Mouse (Mus musculus) brain, adult 2 months (tissue): ENCODE results near the gene Fcgr1.
"Not testable (repeated sequence)": the region's sequence is repeated elsewhere in the genome, so short reads cannot be mapped to it uniquely, and the experiment has no call there.

ENCODE experiments used
- DNase-seq: peaks from one replicate; pipeline ENCODE4 v3.0.0; 2011; ENCODE audit warnings: low read depth, low spot score

Fcgr1 gene

DNA sequence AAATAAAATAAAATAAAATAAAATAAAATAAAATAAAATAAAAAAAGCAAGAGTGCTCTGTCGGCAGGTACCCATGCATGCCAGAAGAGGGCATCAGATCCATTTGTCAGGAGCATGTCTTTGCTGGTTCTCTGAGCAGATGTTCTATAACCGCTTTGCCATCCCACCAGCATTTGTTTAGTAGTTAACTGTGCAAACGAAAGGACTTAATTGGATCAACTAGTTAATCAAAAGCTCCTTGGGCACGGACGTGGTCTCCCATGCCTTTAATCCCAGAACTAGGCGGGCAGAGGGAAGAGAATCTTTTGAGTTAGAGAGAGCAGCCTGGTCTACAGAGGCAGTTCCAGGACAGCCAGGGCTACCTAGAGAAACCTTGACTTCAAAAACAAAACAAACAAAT lies 33.4 kb upstream of the Fcgr1 start:
- DNase-seq: peak; percentile 67

DNA sequence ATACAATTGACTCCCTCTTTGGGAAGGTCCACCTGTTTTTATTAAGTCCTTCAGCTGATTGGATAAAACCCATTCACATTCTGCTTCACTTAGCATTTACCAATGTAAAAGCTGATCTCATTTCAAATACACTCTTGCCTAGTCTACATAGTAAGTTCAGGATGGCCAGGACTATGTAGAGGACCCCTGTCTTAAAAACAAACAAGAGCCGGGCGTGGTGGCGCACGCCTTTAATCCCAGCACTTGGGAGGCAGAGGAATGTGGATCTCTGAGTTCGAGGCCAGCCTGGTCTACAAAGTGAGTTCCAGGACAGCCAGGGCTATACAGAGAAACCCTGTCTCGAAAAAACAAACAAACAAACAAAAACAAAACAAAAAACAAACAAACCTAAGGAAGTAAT lies 30.0 kb upstream of the Fcgr1 start:
- DNase-seq: not testable (repeated sequence)

DNA sequence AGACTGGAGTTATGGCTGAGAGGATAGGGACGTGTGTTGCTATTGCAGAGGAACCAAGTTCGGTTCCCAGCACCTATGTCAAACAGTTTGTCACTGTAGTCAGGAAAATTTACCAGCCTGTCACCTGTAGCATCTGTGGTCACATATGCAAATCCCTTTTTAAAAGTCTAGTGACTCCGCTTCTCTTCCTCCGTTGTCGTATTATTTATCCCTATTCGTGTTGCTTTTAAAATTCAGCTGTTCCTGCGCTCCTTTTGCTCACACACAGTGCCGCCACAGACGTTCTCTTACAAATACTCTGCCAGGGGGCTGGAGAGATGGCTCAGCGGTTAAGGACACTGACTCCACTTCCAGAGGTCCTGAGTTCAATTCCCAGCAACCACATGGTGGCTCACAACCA lies 28.8 kb upstream of the Fcgr1 start:
- no peak for DNase-seq

DNA sequence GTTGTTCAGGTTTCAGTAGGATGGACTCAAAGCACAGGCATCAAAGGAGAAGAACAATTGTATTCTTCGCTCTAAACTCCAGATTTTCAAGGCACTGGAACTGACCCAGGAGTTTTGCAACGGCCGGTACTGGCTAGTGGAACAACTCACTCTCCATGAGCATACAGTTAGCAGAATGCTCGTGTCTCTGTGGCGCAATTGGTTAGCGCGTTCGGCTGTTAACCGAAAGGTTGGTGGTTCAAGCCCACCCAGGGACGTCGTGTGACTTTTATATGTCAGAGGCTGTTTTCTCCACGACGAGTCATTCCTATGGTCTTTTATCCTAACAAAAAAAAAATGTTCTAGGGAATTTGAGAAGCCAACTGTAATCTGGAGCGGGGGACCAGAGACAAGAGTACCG lies 28.1 kb upstream of the Fcgr1 start:
- DNase-seq: no peak

DNA sequence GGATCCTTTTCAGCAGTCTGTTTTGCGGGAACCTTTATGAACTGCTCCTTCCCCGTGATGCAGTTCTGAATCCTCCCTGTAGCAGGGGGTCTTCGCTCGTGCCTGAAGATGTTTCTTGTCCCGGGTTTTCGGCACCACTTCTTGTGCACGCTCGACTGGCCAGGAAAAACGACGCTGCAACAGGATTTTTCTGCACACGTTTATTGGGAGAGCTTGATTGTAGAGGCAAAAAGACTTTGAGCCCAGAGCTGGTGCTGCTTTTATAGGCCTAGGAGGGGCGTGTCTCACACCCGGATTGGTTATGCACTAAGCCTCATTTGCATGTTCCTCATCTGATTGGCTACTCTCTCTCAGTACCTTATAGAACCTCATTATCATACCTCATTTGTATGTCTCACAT lies 26.2 kb upstream of the Fcgr1 start:
- not testable (repeated sequence) for DNase-seq

DNA sequence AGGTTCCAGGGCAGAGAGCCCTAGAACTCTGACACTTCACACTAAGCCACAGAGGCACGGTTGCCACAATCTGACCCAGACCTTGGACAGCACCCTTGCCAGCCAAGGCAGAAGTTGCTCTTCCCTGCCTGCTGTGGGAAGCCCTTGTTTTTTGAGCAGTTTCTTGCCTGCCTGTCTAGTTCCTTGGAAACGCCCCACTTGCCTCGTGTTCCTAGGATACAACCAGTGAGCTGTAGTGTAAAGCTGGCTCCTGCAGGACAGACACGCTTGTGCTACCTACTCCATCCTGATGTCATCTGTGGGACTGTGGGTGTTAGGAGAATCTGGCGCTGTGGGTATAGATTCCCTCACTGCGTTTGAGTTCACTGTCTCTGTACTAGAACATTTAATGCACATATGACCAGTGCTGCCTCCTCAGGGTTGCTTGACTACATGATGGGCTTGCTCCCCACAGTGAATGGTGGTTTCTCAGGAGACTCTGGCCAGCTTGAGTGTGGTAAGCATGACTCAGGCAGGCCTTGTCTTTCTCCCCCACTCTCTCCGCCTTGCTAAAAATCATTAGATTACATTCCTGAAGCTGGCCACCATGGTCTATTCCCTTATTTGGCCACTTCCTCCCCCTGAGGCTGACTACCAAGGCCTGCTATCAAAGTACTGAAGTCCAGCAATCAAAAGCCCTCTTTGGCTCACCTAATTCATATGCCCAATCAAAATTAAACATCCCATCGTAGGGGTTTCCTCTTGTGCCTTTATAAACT lies 18.8 kb upstream of the Fcgr1 start:
- DNase-seq: peak; percentile 63

DNA sequence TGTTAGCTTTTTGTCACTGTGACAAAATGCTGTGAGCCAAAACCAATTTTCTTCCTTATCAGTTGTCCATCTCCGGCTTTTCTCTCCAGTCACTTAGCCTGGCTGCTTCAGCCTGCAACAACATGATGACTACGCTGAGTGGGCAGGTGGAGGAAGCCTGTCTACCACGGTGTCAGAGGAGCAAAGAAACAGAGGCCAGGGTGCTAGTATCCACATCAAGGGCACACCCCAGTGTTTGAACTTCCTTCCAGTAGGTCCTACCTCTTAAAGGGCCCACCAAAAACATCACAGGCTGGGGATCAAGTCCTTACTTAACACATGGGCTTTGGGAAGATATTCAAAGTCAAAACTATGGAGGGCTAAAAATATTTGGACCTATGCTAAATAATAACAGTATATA lies 15.7 kb upstream of the Fcgr1 start:
- DNase-seq: no peak

DNA sequence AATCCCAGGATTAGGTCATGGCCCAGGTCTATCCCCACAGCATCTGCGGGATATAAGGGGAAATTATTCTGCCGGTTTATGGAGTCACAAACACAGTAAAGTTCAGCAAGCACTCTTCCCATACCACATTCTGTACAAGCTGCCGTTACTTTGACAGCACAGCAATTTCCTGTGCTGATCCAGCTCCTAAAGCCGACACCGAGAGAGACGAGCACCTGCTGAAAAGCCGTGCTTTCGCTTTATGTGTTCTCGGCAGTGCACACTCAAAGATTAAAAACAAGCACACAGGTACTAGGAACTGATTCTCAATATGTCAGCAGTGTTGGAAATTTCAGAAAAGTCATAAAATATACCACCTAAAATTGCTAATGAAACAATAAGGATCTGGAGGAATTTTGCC lies 12.7 kb upstream of the Fcgr1 start:
- no peak for DNase-seq

DNA sequence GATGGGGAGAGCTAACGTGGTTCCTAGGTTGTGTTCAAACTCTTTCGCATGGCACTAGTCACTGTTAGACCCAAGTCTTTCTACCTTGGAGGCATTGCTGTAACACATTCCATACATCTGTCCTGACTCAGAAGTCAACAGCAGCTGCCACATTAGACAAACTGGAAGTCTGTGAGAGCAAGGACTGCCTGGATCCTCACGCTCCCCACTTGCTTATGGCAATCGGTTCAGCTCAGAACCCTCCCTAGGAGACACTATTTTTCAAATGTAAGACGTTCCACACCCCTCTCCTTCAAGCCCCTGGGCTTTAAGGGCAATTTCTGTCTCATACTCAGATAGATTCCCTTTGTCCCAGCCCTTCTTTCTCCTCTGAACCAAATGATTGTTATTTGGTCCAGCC lies 8.3 kb upstream of the Fcgr1 start:
- no peak for DNase-seq

DNA sequence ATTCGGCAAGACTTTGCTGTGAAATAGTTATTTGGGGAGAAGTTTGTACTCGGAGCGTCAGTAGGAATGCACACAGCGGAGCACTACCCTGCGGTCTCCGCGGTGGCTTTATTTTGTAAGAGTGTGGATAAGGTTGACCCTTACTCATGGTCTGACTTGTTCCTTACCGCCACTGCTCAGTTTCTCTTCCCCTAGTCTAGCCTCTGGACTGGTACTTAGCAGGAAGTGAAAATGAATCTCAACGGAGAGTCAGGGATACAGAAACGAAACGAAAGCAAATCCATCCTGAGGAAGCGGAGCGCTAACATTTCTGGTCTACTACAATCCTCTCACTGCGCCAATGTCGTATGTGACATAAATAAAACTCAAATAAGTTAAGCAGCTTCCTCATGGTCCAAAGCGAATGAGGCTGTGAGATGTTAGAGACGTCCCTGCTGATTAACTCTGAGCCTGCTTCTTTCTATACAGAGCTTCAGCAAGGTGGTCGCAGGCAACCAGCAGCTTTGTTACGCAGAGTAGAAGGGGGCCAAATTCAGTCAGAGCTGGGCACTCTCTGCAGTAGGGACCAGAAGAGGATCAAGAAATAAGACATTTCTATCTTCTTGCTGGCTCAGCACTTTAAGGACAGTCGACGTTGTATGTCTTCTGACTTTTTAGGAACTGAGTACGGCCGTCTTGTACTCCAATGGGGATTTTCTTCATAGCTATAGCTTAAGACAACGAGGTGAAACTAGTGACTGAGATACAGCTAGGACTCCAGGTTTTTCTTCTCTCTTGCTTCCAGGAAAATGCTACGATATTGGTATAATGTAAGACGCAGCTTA lies 7.1 kb upstream of the Fcgr1 start:
- peak; percentile 39 for DNase-seq

DNA sequence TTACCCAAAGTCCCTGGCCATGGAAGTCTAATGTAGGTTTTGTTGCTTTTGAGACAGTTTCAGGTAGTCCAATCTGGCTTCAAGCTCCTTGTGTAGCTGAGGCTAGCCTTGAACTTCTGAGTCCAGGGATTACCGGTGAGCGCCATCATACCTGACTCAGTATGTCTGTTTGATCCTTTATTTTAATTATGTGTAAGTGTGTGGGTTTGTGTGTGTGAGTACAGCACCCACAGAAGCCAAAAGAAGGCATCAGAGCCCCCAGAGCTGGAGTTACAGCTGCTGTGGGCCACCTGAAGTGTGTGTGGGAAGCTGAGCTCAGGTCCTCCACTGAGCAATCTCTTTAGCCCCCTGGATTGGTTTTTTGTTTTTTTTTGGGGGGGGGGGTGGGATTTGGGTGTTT lies 5.8 kb upstream of the Fcgr1 start:
- no peak for DNase-seq

DNA sequence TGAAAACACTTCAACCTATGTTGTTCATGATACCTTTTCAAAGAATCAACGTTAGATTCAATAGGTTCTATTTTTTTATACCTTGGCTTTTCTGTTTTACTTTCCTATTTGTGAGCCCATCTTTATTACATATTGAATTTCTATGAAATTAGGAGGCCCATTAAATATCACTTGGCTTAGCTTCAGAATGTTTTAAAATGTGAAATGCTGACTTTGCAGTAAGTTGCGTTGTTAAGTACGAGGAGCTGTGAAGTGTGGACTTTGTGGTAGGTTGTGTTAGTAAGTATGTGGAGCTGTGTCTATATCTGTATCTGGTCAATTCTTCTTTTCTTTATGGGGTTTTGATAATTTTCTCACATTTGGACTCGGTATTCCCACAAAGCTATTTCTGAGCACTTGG lies 4.6 kb upstream of the Fcgr1 start:
- no peak for DNase-seq

DNA sequence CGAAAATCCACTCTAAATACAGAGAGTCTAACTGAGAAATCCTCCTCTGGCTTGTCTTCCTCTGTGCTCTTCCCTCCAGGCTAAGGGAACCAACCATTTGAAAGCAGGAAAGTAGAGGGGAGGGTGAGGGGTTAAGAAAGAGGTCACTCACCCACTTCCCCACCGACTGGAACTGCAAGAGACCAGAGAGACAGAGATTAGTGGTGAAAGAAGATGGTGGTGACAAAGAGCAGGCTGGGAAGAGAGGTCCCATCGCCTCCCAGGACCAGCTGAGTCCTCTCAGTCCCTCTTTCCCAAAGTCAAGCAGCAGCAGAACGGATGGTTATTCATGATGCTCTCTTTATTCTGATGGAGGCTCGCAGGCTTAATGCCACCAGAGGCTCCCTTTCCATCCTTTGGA lies 401 bp downstream of the Fcgr1 start:
- DNase-seq: no peak

DNA sequence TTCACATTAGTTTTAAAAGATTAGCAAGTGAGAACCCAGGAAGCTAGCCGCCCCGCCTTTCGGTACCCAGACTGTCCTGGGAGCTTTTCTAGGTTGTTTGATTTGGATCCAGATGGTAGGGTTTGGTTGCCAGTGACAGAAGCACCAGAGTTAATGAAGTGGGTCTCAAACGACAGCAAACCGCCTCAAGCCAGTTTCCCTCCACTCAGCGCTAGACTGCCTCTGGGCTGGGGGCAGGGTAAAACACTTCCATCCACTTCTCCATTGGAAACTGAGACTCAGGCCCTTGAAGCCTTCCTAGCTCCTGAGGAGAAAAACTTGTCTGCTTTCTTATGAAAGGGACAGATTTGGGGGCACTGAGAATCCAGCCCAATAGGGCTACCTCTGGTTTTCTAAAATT lies 1.1 kb downstream of the Fcgr1 start:
- no peak for DNase-seq

DNA sequence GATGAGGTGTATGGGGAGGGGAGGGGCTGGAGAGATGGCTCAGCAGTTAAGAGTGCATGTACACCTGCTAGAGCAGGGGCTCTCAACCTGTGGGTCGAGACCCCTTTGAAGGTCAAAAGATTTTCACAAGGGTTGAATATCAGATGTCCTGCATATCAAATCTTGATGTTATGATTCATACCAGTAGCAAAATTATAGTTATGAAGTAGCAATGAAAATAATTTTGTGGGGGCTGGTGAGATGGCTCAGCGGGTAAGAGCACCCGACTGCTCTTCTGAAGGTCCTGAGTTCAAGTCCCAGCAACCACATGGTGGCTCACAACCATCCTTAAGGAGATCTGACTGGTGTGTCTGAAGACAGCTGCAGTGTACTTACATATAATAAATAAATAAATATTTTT lies 3.0 kb downstream of the Fcgr1 start:
- DNase-seq: not testable (repeated sequence)

DNA sequence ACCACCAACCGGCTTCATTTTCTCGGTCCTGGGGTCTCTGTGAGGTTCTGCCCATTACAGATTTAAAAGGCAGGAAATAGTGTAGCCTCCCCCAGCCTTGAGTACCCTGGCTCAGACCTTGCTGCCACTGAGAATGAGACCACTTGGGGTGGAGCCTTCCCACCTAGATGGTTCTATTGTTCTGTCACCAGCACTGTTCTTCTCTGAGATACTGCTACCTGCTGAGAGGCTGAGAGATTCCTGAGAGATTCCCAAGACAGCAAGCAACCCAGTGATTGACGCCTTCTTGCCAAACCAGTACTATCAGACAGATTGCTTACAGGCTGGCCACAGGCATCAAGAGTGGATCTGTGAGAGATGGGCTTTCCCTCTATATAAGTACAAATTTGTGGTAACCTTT lies 4.6 kb downstream of the Fcgr1 start:
- DNase-seq: no peak

DNA sequence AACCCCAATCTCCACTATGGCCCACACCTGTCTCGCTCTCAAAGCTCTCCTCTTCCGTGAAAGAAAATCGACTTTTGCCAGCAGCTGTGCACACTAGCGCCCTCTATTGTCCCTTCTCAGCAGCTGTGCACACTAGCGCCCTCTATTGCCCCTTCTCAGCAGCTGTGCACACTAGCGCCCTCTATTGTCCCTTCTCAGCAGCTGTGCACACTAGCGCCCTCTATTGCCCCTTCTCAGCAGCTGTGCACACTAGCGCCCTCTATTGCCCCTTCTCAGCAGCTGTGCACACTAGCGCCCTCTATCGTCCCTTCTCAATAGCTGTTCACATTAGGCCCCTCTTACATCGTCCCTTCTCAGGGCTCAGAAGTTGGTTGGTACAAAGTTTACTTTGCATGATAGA lies 6.4 kb downstream of the Fcgr1 start:
- not testable (repeated sequence) for DNase-seq

DNA sequence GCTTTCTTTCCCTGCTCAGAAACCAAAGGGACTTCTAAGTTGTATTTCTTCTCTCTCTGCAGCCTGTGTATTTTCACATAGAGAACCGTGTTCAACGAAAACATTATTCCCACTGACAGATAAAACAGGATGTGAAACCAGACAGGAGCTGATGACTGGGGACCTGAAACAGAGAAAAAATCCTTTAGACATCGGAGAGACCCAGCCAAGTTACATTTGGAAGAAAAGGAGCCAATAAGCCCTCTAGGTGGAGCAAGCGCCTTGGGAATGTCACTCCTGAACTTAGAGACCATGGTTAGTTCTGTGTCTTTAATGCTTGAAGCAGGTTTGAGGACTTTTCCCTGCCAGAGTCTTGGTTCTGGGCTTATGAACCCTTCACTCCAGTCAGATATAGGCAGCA lies 9.3 kb downstream of the Fcgr1 start:
- peak; percentile 71 for DNase-seq

DNA sequence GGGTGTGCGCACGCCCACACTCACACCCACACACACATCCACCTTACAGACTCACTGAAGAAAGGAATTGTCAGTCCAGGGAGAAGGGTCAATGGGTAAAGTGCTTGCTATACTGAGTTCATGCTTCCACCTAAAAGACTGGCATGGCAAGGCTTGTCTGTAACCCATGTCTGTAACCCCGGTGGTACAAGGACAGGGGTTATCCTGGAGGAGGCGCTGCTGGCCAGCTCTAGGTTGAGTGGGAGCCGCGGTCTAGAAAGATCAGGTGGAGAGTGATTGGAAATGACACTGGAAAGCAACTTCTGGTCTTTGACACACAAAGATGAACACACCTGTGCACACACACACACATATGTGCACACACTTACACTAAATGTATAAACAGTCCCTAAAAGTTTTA lies 13.1 kb downstream of the Fcgr1 start:
- no peak for DNase-seq

DNA sequence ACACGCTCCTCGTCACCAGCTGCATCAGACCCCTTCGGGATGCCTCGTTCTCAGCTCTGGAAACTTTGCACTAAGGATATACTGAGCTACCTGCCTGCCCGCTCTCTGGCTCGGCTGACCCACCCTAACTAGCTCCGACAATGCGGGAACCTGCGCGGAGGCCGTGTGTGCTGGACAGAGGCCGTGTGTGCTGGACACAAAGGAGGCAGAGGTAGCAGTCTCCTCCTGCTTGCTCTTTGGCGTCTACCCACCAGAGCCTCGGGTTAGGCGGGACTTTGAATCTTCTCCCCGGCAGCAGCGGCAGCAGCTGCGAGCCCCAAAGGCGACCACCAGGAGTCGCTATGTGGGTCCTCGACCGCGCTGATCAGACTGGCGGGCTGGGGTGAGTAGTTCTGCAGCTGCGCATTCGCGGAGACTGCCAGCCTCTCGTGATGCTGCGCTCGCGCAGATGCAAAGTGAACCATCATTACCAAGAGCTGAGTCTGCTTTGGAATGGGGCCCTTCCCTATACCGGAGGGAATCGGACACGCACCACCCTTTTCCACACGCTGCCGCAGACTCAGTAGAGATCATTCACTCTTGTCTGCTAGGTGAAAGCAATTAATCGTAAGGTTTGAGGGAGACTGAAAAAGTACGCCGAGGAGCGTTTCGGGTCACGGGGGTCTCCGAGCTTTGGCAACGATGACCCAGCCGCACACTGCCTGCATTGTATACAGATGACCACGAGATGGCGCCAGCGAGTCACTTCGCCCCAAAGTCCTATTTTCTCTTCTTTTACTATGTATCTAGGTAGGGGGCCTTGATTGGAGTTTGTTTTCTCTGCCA lies 15.8 kb downstream of the Fcgr1 start:
- peak; percentile 97 for DNase-seq

DNA sequence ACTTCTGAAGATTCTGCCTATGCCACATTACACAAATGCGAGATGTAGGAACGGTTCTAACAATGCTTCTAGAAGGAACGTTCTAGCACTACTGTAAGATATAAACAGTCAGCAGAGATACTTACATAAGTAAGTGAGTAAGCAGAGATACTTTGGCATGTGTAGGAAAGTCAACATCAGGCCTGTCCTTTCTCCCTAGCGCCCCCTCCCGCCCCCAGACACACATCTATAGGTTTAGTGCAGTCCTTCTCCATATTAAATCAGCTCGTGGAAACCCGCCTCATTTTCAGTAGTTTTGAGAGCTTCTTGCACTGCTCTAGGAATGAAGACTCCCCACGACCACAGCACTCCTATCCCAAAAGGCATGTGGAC lies 16.4 kb downstream of the Fcgr1 start:
- DNase-seq: peak; percentile 67
